In genomic region chr2:117539285-117539684, GRCm38 (mm10) we compare ENCODE assay signal across 23 mouse cellular contexts.
DNase-seq lines count a peak whose midpoint lies in the region; ATAC-seq and TF ChIP-seq lines count a peak whose summit lies in the region.
"Had no signal": no experiment of that assay in that cellular context is flagged by ENCODE, and none has a peak within 500 bp of the region (broad histone marks: within the 10 kb centered on the region; RNA-seq: fewer than 3 reads in every experiment).

No protein-coding gene starts in this region.

- no peak overlapping the region for H3K9ac ChIP-seq in embryonic facial prominence, embryonic 11.5 days (replicated peaks; ENCODE audit: low read length)
- no peak overlapping the region for H3K9ac ChIP-seq in limb, embryonic 13.5 days
- H3K9ac ChIP-seq: forebrain, embryonic 12.5 days; heart, embryonic 15.5 days; hindbrain, embryonic 14.5 days; intestine, embryonic 15.5 days; neural tube, embryonic 15.5 days; stomach, embryonic 15.5 days had no signal

- no peaks in the 10 kb centered on the region for H3K9me3 ChIP-seq in embryonic facial prominence, embryonic 11.5 days (replicated peaks; ENCODE audit: control insufficient read depth, low read length)
- H3K9me3 ChIP-seq in embryonic facial prominence, embryonic 10.5 days = no peaks in the 10 kb centered on the region
- H3K9me3 ChIP-seq in limb, embryonic 13.5 days = no peaks in the 10 kb centered on the region
- no peaks in the 10 kb centered on the region for H3K9me3 ChIP-seq in midbrain, embryonic 10.5 days (replicated peaks)
- H3K9me3 ChIP-seq: forebrain, embryonic 12.5 days; heart, embryonic 15.5 days; intestine, embryonic 15.5 days; neural tube, embryonic 15.5 days; stomach, embryonic 15.5 days had no signal

- no peak overlapping the region for H3K4me2 ChIP-seq in embryonic facial prominence, embryonic 11.5 days (ENCODE audit: low read depth, low read length)
- H3K4me2 ChIP-seq in limb, embryonic 13.5 days (replicated peaks) = no peak overlapping the region
- H3K4me2 ChIP-seq: forebrain, embryonic 12.5 days; heart, embryonic 15.5 days; hindbrain, embryonic 14.5 days; intestine, embryonic 15.5 days; neural tube, embryonic 15.5 days; stomach, embryonic 15.5 days had no signal

- H3K4me3 ChIP-seq in embryonic facial prominence, embryonic 11.5 days (ENCODE audit: low read depth, low read length) = no peak overlapping the region
- no peak overlapping the region for H3K4me3 ChIP-seq in embryonic facial prominence, embryonic 10.5 days
- no peak overlapping the region for H3K4me3 ChIP-seq in embryonic fibroblast, embryonic 13.5 days (ENCODE audit: insufficient read depth, low read length)
- no peak overlapping the region for H3K4me3 ChIP-seq in limb, embryonic 13.5 days
- no peak overlapping the region for H3K4me3 ChIP-seq in midbrain, embryonic 10.5 days
- H3K4me3 ChIP-seq: forebrain, embryonic 12.5 days; gastrocnemius, adult 2 months; heart, embryonic 15.5 days; intestine, embryonic 15.5 days; left cerebral cortex, adult 2 months; neural tube, embryonic 15.5 days; stomach, embryonic 15.5 days had no signal

- no peaks in the 10 kb centered on the region for H3K4me1 ChIP-seq in embryonic facial prominence, embryonic 11.5 days (ENCODE audit: control insufficient read depth, insufficient read depth, low read length)
- H3K4me1 ChIP-seq in embryonic facial prominence, embryonic 10.5 days = peaks cover 4% of the 10 kb centered on the region
- H3K4me1 ChIP-seq in embryonic fibroblast, embryonic 13.5 days (ENCODE audit: control insufficient read depth, insufficient read depth, low read length) = peaks cover 10% of the 10 kb centered on the region
- H3K4me1 ChIP-seq in limb, embryonic 13.5 days = peaks cover 34% of the 10 kb centered on the region
- H3K4me1 ChIP-seq in midbrain, embryonic 10.5 days = peaks cover 11% of the 10 kb centered on the region; the same call in 1 of the 2 replicates
- H3K4me1 ChIP-seq: heart, embryonic 15.5 days; intestine, embryonic 15.5 days; neural tube, embryonic 15.5 days; stomach, embryonic 15.5 days had no signal

- H3K27ac ChIP-seq in embryonic facial prominence, embryonic 11.5 days (replicated peaks; ENCODE audit: low read depth, low read length) = no peak overlapping the region
- H3K27ac ChIP-seq in embryonic facial prominence, embryonic 10.5 days (replicated peaks) = no peak overlapping the region; the same call in 1 of the 2 replicates
- peak overlapping the region; percentile 85 for H3K27ac ChIP-seq in embryonic fibroblast, embryonic 13.5 days (ENCODE audit: insufficient read depth, low read length)
- H3K27ac ChIP-seq in limb, embryonic 13.5 days = no peak overlapping the region
- H3K27ac ChIP-seq in midbrain, embryonic 10.5 days (replicated peaks) = no peak overlapping the region
- H3K27ac ChIP-seq: forebrain, embryonic 12.5 days; gastrocnemius, adult 2 months; heart, embryonic 15.5 days; hindbrain, embryonic 14.5 days; intestine, embryonic 15.5 days; left cerebral cortex, adult 2 months; macrophage; neural tube, embryonic 15.5 days; stomach, embryonic 15.5 days had no signal

- no peak for TF ChIP-seq POLR2A in embryonic fibroblast, embryonic 13.5 days (IDR thresholded peaks at IDR 0.05; ENCODE audit: low read depth, low read length)

- no peak for ATAC-seq in embryonic facial prominence, embryonic 11.5 days (replicated peaks; ENCODE audit: insufficient number of reproducible peaks, low FRiP score, low TSS enrichment, low read depth)
- ATAC-seq in limb, embryonic 13.5 days (ENCODE audit: low FRiP score, low read depth) = peak; percentile 41; the same call in 1 of the 2 replicates
- ATAC-seq: CD4-positive, CD25-positive, alpha-beta regulatory T cell, adult 4 months; intestine, embryonic 15.5 days had no signal

- no peaks in the 10 kb centered on the region for H3K27me3 ChIP-seq in embryonic facial prominence, embryonic 11.5 days (ENCODE audit: control insufficient read depth, insufficient read depth, low read length)
- peaks cover 7% of the 10 kb centered on the region; the same call in 1 of the 2 replicates for H3K27me3 ChIP-seq in embryonic facial prominence, embryonic 10.5 days (replicated peaks; ENCODE audit: low read depth, poor library complexity, severe bottlenecking)
- H3K27me3 ChIP-seq in limb, embryonic 13.5 days = peaks cover 12% of the 10 kb centered on the region; the same call in 1 of the 2 replicates
- peaks cover 4% of the 10 kb centered on the region; the same call in 1 of the 2 replicates for H3K27me3 ChIP-seq in midbrain, embryonic 10.5 days (ENCODE audit: low read depth, poor library complexity, severe bottlenecking)
- H3K27me3 ChIP-seq: forebrain, embryonic 12.5 days; heart, embryonic 15.5 days; intestine, embryonic 15.5 days; neural tube, embryonic 15.5 days; stomach, embryonic 15.5 days had no signal

- DNase-seq in embryonic facial prominence, embryonic 11.5 days (ENCODE audit: low spot score) = peak; percentile 13
- DNase-seq in embryonic facial prominence, embryonic 10.5 days (ENCODE audit: low spot score) = no peak
- peak; percentile 16 for DNase-seq in kidney, postnatal 10 days
- DNase-seq in kidney, postnatal 36 days = no peak
- no peak for DNase-seq in lung, postnatal 36 days
- no peak for DNase-seq in midbrain, embryonic 10.5 days (ENCODE audit: low spot score)
- DNase-seq: adrenal gland, postnatal 25 days; cerebellum, adult 9-10 months; gastrocnemius, adult 2 months; heart, postnatal 36 days; kidney, postnatal 25 days; thymus, postnatal 25 days had no signal

- no peak for TF ChIP-seq CTCF in embryonic fibroblast, embryonic 13.5 days (IDR thresholded peaks at IDR 0.05; ENCODE audit: borderline replicate concordance, insufficient read depth, low read length)

- WGBS in embryonic facial prominence, embryonic 11.5 days = 30% methylated on average over 3 of the region's 3 CpGs
- 38% methylated on average over 3 of the region's 3 CpGs for WGBS in embryonic facial prominence, embryonic 10.5 days
- WGBS in limb, embryonic 13.5 days = 15% methylated on average over 3 of the region's 3 CpGs
- WGBS in midbrain, embryonic 10.5 days = 49% methylated on average over 3 of the region's 3 CpGs

- H3K36me3 ChIP-seq in embryonic facial prominence, embryonic 11.5 days (replicated peaks; ENCODE audit: control insufficient read depth, insufficient read depth, low read depth, low read length) = no peaks in the 10 kb centered on the region
- H3K36me3 ChIP-seq in embryonic facial prominence, embryonic 10.5 days (replicated peaks) = no peaks in the 10 kb centered on the region
- H3K36me3 ChIP-seq in limb, embryonic 13.5 days = no peaks in the 10 kb centered on the region
- no peaks in the 10 kb centered on the region for H3K36me3 ChIP-seq in midbrain, embryonic 10.5 days
- H3K36me3 ChIP-seq: forebrain, embryonic 12.5 days; heart, embryonic 15.5 days; intestine, embryonic 15.5 days; neural tube, embryonic 15.5 days; stomach, embryonic 15.5 days had no signal

Comparison
In these comparisons a context has a peak if more than half of its experiments do, and no peak if none do; other contexts are left out.
1. DNase-seq: peak in embryonic facial prominence, embryonic 11.5 days (single experiment) and kidney, postnatal 10 days (single experiment); none in embryonic facial prominence, embryonic 10.5 days (single experiment), kidney, postnatal 36 days (0 of 2), lung, postnatal 36 days (single experiment) and midbrain, embryonic 10.5 days (single experiment).